Mouse (Mus musculus) MEL-GATA-1-ER (cell line): ENCODE results near the gene Raver1.
"Not testable (repeated sequence)": the region's sequence is repeated elsewhere in the genome, so short reads cannot be mapped to it uniquely, and the experiment has no call there.

Source experiments
- DNase-seq: peaks from one replicate; pipeline ENCODE4 v3.0.0-alpha.2; 2012; ENCODE audit warnings: low read depth; ENCODE audit errors: extremely low read depth

The Raver1 gene

DNA sequence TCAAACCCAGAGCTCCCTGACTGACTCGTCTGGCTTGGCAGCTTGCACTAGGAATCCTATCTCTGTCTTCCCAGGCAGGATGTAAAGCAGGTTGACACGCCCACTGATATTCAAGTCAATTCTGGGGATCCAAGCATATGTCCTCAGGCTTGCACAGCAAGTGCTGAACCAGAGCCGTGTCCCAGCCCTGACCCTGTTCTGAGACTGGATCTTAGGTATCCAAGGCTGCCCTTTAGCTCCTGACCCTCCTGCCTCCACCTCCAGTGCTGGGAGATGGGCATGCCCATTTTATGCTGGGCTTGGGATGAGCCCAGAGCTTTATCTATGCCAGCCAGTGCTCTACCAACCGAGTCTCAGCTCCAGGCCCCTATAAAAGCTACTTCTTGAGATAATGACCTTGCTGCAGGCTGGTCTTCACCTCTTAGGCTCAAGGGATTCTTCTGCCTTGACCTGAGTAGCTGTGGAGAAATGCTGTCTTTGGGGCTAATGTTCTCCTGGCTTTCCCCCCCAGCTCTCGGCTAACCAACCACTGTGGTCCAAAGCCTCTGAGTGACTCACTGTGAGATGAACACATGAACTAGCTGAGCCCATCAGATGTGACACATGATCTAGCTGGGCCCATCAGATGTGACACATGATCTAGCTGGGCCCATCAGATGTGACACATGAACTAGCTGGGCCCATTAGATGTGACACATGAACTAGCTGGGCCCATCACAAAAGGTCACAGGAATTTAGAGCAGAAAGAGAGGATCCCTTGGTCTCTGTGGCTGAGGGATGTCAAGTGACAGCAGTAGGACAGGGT, 14.2 kb upstream of the Raver1 start:
- no peak for DNase-seq

DNA sequence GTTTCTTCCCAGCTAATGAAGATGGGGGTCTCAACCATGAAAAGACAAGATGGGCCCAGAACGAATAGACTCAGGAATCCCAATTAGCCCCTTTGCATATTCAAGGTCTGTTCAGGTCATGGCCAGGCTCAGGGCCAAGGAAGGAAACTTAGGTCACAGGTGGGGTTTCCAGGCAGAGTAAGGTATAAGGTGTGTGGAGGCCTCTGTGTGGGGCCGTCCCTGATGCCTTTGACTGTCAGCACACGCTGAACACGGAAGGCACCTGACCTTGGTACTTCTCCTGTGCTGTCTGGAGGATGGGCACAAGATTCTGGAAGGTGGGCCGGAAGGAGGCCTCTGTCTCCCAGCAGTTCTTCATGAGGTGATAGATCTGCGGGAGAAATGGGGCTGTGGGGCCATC, 13.0 kb upstream of the Raver1 start:
- DNase-seq, result no peak

DNA sequence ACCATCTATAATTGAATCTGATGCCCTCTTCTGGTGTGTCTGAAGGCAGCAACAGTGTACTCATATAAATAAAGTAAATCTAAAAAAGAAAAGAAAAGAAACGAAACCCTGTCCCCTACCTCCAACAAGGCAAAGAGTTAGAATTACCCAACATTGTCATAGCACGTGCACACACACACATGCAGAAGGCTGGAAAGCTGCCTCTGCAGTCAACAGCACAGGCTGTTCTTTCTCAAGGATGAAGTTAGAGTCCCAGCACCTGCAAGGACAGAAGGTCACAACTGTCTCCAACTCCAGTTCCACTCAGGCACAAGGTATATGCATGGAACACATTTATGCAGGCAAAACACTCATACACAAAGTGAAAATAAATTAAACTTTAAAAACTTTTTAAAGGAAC, 10.3 kb upstream of the Raver1 start:
- no peak for DNase-seq

GRCm38 (mm10) chr9:21100447-21101161, 8.8 kb upstream of the Raver1 start:
- DNase-seq, result no peak

GRCm38 (mm10) chr9:21097793-21098192, 6.0 kb upstream of the Raver1 start:
- DNase-seq, result no peak

- DNase-seq, result no peak
Measured at GRCm38 (mm10) chr9:21095958-21096357, 4.2 kb upstream of the Raver1 start.

DNA sequence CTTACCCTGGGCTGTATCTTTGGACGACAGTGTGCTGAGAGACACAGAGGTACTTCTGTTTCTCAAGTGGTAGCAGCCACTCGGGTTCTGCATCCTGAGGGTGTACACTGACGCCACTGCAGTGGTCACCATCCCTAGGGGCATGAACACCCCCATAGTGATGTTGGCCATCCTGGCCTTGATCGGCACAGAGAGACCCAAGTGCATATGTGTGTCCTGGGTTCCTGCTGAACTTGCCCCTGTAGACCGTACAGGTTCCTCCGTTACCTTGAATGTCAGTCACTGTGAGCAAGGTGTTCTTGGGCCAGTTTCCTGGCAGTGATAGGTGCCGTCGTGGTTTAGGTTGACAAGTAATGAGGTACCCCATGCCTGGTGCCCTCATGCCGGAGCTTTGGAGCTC, 1.6 kb upstream of the Raver1 start:
- DNase-seq, result no peak

- peak; percentile 39 for DNase-seq
Measured at GRCm38 (mm10) chr9:21090972-21091706, 669 bp downstream of the Raver1 start.

GRCm38 (mm10) chr9:21090537-21090936, 1.3 kb downstream of the Raver1 start:
- no peak for DNase-seq

DNA sequence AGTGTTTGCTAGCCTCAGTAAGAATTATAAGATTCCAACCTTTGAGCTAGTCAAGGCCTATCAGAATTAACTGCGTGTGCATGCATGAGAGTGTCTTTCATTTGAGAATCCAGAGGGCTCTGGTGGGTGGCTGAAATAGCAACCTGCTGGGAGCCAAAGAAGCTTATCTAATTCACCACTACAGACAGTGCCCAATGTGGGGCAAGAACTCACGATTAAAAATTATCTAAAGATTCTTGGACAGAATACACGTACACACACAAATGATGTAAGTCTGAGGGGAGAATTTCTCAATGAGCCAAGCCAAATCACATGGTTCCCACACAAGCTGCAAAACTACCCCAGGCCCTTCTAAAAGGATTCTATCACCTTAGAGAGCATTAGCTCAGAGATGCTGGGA, 8.5 kb downstream of the Raver1 start:
- no peak for DNase-seq

DNA sequence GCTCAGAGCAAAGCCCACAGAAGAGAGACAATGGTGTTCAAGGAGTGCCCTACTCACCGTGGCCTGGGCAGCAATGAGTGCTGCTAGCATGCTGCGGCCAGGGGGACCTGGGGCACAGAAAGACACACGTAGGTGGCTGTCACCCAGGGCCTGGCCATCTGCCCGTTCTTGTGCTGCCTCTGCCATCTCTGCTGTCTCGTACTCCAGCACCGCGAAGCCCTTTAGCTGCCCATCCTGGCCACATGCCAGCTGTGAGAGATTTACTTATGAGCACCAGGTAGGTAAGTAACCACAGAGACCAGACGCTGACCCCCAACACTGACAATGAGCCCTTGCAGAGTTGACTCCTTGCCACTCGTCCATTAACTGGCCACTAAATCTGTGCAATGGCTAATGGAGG, 10.7 kb downstream of the Raver1 start:
- no peak for DNase-seq

DNA sequence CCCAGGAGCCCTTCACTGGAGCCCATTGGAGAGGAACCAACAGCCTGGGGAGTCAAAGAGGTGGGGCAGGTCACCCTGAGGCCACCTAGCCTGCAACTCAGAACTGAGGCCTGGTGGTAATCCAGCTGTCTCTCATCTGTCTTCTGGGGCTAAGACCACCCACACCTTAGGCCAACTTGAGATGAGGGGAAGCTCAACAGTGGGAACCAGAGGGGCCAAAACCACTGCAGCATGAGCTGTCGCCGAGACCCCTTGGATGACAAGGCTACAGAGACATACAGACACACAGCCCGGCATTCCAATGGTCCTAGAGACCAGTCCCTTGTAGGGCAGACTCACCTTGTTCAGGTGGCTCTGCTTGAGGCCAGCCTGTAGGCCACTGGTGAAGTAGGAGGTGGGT, 16.2 kb downstream of the Raver1 start:
- DNase-seq, result no peak

GRCm38 (mm10) chr9:21074173-21074572, 17.6 kb downstream of the Raver1 start:
- DNase-seq, result no peak

DNA sequence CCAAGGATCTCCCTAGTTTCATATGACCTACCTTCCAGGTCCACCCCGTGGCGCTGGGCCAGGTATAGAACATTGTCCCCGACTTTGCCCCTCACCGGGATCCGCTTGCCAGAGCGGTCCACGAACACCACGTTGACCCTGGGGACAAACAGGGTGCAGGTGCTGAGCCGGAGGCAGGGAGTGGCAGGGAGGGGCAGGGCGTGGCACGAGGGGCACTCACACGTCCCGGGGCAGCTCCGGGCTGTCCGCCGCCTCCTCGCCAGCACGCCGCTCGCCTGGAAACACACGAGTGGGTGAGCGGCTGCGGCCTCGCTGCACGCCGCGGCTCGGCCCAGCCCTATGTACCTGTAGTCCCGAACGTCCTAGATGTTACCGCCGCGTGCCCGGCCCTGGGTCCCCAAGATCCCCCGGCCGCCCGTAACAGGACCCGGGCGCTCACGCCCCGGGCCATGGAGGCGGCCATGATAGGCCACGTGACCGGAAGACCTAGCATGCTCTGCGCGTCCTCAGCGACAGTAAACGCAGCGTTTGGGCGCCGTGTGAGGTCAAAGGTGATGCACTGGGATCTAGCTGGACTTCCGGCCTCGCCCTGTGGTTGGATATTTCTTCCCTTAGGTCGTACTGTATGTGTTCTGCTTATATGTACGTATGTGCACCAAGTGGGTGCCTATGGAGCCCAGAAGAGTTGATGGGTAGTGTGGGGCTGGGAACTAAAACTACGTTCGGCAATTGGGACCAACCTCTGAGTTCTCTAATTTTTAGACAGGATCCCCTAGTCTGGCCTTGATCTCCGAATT, 18.6 kb downstream of the Raver1 start, which contains the start of the genes Gm49373 and Fdx1l:
Gene Gm49373 (minus strand): TSS at position 53 of the 797 bp plus-strand sequence.
Gene Fdx1l (minus strand): TSS at position 571 of the 797 bp plus-strand sequence.
- DNase-seq, result peak; percentile 82

- peak; percentile 21 for DNase-seq
Measured at GRCm38 (mm10) chr9:21072641-21073040, 19.2 kb downstream of the Raver1 start.

DNA sequence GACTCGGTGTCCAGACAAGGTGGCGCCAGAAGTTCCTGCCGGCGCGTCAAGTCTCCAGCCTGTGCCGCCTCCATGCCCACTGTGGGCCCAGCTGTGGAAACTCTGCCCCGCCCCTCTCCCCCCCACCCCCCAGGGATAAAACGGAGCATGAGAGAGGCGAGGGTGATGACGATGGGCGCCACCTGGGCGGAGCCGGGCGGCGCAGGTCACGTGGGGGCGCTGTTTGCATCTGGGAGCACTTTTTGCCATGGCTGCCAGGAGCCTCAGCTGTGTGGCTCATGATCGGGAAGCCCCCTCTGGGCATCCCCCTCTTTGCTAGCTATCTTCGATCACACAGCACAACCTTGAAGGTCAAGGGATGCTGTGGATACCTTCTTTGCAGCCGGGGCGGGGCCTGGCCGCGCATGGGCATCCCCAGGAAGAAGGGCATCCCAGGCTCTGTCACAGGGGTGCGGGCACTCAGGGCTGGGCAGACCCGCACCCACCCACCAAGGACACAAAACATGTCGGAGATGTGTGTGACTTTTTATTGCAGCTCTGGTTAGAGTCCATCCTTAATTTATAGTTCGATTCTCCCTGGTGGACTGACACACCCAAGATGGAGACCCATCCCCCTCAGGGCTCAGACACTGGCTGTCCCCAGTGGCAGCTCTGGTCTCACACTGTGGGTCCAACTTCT, 24.7 kb downstream of the Raver1 start, which contains the start of gene Zglp1:
Gene Zglp1 (minus strand): TSS at position 88 of the 679 bp plus-strand sequence.
- DNase-seq, result no peak

GRCm38 (mm10) chr9:21062928-21063327, 28.9 kb downstream of the Raver1 start:
- DNase-seq, result no peak

- DNase-seq, result peak; percentile 82
Measured at GRCm38 (mm10) chr9:21051578-21051977, 40.2 kb downstream of the Raver1 start.

DNA sequence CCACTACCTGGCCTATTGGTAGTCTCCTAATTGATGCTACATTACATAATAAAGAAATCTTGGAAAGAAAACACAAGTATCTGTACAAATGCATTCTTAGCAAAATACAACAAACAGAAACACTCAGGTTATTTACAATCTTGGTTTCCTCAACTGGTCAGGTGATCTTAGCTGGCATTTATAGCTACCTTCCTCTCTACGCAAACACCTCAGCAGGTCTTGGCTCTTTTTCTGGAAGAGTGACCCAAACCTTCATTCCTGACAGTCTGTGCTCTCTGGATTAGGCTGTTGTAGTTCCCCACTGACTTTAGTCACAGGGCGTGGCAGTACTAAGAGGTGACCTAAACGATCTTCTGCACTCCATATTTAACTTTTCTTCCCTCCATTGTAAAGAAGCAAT, 46.6 kb downstream of the Raver1 start:
- no peak for DNase-seq

GRCm38 (mm10) chr9:21044785-21045184, 47.0 kb downstream of the Raver1 start:
- not testable (repeated sequence) for DNase-seq
